Mouse (Mus musculus) kidney, adult 8-10 months (tissue): ENCODE data around the gene Zfp365.
A peak's percentile ranks its signal among the peaks of the same experiment; 100 is the strongest.

Experiments used
- DNase-seq, 2 experiments: peaks; one replicate each; pipeline ENCODE4 v3.0.0; 2022

The Zfp365 gene

DNA sequence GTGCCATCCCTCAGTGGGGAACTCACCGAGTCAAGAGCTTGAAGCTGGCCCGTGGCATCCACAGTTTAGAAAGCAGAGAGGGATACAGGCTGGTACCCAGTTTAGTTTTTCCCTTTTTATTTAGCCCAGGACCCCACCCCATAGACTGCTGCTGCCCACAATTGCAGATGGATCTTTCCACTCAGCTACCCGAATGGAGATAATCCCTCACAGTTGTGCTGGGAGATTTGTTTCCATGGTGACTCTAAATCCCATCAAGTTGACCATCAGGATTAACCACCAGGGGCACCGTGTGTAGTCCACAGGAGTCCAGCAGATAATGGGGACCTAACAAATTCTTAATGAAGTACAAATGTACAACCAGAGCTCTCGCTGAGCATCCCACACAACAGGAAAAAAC is 11.3 kb downstream of the Zfp365 start:
- DNase-seq = no peak

DNA sequence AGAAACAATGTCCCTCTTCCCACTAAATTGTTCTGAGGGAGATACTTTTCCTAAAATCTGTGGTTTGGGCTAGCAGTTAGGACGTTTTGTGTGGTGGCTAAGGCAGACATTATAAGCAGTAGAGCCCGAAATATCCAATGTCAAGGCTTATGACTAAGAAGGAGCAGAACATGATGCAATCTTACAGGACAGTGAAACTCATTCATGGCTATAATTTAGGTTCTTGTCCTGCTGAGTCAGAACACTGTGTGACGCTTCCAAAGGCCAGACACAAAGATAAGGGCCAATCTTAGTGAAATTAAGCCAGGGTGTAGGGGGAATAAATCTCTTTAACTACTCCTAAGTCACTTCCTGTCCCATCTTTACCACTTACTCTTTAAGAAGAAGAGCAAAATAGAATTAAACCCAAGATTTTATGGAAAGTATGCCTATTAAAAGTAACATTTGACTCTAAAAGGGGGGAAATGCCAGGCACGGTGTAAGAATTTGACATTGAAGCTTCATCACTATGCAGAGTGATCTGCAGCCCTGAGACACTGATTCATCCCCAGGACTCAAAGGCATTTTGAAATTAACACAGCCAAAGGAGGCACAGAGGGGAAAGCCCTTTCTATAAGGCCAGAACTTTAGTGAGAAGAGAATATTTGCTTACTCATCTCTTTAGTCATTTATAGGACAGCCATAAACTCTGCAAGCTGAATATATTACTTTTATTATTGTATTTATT is 13.3 kb downstream of the Zfp365 start:
- no peak for DNase-seq

DNA sequence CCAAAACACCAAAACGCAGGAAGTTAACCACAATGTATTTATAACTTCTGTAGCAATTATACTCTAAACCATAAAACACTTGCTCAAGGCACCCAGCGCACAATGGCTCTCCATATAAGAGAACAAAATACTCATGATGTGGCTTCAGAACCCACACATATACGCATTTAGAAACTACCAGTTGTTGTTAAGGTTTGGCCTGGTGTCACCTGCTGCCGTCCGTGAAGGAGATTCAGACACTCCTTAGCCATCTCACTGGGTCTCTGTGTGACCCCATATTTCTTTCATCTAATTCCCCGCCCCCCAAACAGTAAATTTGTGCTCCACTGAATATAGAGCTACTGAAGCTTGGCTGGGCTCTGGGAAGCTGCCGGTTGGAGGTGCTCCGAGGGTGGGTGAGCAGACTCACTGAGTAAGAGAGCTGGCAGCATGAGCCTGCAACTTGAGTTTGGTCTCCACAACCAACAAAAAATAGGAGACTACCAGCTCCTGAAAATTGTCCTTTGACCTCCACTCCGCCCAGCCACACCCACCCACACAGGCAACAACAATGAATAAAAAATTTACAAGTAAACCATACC is 14.0 kb downstream of the Zfp365 start:
- no peak for DNase-seq

DNA sequence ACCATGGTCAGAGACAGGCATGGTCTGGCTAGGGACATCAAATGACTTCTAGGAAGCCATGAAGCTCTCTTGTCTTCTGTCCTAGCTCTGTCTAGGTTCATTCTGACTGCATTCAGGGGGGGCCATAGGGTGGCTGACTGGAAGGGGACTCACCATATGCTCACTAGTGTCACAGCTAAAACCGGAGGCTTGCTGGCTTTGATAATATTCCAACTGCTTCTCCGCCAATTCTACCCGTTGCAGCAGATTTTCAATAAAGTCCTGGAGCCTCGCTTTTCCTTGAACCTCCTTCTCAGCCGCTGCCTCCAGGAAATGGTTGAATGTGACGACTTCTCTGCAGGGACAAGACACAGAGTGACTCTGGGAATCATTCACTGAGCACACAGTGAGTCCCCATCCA is 15.2 kb downstream of the Zfp365 start:
- no peak for DNase-seq

DNA sequence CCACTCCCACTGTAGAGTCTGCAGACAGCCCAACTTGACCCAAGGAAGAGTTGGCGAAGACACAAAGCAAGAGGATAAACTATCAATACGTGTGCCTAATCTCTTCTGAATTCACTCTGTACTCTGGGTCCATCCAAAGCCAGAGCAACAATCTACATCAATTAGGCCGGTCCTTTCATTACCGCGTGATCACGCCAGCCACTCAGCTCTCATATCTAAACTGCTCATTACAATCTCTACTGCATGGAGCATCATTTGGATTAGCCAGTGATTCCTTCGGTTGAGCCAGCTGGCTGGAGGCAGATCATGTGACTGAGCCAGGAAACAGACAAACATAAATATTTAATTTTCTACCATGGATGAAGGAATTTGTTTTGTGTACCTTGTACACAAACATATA is 17.8 kb downstream of the Zfp365 start:
- DNase-seq = no peak

DNA sequence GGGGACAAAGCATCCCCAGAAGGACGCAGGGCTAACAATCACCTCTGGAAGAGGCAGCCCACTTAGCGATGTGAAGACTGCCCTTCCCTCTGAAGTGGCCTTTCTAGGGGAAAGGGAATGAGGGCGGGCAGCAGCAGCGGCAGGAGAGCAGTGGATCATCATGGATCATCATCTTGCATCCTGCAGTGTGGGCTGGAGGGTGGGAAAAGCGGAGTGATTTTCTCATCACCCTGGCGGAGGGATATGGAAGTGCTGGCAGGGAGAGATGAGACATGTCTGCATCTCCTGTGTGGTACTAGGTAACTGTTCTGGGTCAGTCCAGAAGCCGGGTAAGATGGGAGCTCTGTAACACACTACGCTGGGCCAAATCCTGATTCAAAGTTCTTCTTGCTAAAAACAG is 18.4 kb downstream of the Zfp365 start:
- no peak for DNase-seq

DNA sequence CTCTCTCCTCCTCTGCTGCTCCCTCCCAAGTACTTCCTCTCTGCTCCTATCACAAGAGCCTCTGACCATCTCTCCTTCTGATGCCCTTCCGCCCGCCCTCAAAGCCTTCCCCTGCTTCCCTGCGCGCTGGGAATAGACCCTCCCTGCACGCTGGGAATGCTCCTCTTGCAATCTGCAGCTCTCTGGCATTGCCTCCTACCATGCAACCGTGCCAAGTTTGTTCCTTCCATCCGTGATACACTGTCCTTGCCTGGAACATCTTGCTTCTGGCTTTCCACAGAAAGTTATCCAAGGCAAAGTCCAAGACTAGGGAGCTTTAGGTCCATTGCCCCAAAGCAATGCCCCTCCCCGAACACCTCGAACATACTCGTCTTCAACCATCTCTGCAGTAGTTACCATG is 19.2 kb downstream of the Zfp365 start:
- no peak for DNase-seq

DNA sequence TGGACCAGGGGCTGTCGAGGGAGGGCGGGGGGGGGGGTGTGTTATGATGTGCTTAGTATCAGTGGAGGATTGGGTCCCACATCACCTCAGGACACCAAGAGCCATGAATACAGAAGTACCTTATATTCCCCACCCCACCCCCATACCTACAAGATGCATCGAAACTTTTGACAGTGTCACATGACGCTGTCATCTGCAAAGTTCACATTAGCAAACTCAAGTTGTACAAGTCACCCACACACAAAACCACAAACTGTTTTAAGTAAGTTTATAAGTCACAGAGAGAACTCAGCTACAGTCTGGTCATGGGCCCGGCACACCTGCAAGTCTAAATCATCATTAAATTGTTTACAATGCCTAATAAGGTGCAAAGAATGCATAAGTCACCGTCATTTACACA is 21.3 kb downstream of the Zfp365 start:
- DNase-seq = no peak

DNA sequence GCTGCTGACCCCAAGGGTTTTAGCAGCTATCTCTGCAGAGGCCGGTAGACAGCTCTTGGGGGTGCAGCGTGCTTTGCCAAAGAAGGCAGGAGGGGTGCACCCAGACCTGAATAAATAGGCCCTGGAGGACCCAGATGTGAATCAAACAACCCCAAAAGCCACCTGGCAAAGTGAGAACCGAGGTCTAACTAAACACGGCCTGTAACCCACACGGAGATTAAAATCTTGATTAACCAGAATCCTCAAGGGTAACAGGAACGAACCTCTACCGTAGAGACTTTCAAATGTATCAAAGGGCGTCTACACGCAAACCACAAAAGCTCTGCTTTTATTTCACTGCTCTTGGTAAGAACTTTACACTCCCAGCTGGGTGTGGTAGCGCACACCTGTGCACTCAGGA is 24.5 kb downstream of the Zfp365 start:
- no peak for DNase-seq

DNA sequence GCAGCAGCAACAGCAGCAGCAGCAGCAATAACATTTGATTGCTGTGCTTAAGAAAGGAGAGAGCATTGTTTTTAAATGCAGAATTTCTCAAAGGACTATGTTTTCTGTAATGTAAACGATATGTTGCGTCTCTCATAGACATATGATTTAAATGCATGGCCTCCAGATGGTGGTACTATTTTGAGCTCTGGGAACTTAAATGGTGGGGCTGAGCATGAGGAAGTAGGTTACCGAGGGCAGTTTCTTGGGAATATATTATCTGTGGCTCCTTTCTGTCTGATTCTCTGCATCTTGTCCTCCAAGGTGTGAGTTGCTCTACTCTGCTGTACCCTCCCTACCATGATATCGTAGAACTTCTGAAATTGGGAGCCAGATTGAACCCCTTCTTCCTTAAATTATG is 31.8 kb downstream of the Zfp365 start:
- no peak for DNase-seq

DNA sequence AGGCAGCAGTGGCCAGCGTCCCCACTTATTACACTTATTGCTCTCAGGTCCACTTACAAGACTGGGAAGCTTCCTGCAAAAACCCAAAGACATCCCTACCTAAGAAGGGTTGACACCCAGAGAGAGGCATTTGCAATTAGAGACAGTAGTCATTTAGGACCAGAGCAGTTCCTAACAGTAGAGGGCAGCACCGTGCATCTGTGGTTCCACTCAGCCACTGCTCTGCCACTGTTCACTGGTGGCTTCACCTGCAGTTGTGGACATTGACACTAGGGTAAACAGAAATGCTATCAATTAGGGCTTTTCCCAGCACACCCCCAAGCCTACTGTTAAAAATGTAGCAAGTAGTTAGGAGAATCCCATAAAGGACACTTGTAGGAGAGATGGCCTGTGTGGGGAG is 40.7 kb downstream of the Zfp365 start:
- DNase-seq = peak; percentile 32 to 69

DNA sequence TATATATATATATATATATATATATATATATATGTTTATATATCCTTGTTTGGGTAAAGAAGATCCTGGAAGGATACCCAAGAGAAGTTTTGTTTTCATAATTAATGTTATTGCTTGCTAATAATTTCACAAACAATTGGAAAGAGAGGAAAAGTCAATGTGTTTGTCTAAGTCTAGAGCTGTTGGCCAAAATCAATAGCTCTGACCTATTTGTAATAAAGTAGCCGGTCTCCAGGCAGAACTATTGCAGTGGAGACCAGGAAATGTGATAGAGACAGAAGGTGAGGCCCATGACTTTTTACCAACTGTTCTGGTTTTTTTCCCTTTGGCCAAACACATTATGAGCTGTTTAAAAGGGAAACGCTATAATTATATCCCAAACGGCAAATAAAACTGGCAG is 44.2 kb downstream of the Zfp365 start:
- DNase-seq = no peak

DNA sequence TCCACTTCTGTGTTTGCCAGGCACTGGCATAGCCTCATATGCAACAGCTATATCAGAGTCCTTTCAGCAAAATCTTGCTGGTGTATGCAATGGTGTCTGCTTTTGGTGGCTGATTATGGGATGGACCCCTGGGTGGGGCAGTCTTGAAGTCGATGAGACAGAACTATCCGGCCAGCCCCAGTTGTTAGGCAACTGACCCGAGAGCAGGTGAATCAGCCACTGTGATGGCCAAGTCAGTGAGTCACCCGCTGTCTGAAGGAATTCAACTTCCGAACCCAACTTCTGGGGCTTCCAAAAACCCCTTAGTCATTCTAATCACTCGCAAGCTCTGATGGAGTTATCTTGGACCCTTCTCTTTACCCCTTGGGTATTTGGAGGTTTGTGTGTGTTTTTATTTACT is 46.6 kb downstream of the Zfp365 start:
- no peak for DNase-seq

DNA sequence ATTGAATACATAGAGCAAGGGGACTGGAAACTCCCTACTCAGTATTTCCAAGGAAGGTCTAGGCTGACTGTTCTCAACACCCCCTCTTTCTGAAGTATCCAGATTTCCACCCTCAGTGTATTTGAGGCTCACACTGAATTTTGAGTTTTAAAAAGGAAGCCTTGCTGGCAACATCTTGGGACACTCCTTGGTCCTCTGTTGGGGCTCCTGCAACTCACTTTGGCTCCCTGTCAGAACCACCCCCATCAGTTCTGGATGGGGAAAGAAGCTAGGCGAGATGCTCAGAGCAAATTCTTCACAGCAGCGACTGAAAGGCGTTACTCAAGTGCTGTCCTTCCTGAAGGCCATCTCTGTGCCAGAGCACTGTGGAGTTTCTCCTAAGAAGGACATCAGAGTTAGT is 47.4 kb downstream of the Zfp365 start:
- no peak for DNase-seq

DNA sequence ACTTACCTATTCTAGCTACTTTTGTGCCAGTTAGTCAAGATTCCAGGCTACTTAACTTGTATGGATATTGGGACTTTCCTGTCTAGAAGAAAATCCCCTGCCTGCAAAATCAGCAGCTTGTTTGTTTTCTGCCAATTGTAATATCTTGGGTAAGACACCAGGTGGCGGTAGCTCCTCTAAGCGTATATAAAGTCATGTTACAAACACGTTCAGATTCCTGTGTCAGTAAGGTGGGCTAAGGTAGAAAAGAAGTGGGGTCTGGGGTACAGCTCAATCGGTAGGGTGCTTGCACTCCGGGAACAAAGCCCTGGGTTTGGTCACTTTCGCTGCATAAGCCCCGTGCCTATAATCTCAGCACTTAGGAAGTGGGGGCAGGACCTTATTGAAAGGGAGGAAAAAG is 50.1 kb downstream of the Zfp365 start:
- DNase-seq = peak; percentile 5 to 10

DNA sequence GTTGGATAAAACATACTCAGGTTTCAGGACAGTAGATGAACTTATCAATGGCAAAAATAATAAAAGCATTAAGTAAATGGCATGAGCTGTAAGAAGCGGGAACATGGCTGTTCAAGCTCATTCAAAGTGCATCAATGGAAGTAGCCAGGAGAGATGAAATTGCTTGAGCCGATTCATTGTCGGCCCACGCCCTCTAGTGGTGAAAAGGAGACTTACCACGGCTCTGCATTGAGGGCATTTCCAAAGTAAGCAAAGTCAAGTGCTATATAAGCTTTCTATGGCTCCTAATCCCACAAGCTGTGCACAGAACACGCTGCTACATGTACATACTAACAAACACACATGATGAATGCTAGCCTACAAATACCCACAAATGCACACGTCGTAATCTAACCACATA is 53.6 kb downstream of the Zfp365 start:
- peak; percentile 41 to 75 for DNase-seq

DNA sequence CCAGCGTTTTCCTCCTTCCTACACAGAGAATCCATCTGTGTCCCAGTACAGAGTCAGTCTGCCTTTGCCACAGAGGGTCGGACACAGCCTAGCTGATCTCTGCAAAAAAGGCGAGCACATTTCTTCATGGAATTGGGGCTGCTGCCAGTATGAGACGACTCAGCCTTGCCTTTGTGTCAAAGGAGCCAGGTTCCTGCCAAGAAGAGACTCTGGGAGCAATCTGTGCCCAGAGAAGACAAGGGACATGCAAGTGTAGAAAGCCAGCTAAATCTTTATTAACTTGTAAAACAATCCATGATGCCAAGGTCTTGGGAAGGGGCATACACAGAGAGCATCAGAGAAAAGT is 54.9 kb downstream of the Zfp365 start:
- DNase-seq = no peak

DNA sequence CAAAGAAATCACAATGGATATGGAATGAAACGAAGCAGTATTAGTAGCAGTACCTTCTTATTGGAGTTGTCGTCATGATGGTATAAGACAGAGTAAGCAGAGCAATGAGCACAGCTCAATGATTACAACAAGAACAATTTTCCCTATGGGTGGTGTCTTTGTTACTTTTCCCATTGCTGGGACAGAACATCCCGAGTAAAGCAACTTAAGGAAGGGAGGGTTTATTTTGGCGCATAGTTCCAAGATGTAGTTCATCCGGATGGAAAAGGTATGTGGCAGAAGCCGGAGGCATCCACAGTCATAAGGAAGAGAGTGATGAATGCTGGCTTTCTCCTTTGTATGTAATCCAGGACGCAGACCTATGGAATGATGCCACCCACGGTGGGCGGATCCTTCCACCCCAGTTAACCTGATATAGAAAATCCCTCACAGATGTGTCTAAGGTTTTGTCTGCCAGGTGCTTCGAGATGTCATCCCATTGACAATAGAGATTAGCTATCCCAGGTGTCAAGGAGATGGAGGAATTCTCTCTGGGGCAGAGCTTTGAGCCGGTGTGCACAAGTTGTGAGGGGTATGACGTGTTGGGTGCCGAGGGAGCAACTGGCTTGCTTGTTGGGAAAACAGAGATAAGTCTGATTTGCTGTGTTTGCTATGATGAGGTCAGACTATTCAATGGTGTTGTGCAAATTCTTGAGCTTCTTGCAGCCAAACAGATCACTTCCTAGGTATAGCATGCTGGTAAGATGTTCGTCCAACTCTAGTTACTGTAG is 55.5 kb downstream of the Zfp365 start:
- DNase-seq = no peak

DNA sequence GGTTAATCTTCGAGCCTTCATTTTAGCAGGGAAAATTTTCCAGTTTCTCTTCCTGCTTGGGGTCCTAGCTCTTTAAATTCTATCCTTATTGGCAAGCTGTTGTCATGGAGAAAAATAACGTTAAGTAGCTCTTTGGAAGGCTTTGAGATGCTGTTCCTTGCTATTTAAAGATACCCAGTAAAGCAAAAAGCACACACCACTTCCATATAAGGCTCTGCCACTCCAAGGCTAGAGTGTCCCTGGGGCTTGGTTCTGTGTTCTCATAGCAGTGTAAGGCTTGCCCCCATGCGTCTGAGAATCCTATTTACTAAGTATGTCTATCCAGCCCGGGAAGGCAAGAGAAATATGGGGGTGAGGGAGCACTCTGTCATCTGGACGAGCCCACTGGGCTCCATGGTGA is 56.7 kb downstream of the Zfp365 start:
- no peak for DNase-seq

DNA sequence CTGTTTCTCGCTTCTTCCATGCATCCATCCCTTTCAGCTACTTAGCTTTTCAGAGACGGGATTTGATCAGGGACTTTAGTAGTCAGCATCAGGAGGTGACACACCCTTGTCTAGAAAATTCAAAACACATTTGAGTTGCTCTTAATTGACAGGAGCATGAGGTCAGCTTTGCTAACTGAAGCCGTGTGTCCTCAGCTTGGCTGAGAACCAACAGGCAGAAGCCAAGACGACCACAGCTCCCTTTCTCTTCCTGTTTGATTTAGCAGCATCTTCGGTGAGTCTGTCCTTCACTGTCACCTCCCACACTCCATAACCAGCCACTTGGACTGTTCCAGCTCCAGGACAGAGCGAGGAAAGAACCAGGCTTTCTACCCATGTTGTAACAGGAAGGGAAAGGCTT is 60.1 kb downstream of the Zfp365 start:
- no peak for DNase-seq

DNA sequence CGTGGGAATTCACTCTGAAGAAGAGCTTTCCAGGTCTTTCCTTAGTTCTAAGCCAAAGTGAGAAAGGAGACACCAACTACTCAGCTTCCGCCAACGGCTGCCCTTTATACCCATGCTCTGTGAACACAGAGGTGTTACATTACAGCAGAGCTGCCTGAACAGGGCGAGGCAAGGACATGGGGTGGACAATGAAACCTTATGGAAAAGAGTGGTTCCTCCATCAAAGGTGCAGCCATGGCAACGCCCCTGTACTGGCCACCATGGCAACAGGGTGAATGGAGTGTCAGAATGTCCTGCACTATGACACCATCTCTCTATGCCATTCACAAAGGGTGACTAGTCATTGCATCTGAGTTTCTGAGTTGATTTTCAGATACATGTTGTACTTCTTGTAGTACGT is 61.4 kb downstream of the Zfp365 start:
- DNase-seq = no peak

DNA sequence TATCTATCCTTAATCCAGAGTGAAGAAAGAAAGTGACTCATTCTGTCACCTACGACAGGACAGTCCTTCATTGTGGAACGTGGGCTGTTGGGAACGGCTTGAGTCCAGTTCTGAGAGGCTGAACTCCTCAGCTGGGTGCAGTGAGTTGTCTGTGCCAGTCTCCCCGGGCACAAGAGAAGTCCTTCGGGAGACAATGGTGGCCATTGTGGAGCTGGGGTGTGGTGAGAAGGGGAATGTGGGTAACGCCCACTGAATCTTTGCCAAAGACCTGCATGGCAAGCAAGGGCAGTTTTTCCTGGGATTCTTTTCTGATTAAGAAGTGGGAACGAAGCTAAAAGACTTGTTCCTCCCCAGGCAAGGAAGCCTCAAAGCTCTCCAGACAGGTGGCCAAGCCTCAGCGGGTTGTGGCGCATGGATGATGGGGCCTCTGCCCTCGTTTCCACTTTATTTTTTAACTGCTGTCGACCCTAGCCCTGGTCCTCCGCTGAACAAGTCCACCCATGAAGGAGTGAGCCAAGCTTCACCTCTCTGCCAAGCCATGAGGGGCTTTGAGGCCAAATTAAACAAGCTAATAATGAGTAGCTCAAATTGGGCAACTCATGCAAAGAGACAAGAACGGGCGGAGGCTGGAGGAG is 66.3 kb downstream of the Zfp365 start:
- DNase-seq = no peak

DNA sequence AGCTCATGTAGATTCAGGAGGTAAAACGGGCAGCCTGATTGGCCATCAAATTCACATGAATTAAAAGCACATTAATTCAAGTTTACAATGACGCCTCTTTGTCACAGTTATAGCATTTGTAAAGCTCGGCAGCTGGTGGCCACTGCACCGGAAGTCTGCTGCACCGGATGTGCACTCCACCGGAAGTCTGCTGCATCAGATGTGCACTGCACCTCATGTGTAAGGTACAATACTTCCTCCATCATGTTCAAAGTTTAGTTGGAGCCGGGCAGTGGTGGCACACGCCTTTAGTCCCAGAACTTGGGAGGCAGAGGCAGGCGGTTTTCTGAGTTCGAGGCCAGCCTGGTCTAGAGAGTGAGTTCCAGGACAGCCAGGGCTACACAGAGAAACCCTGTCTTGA is 70.9 kb downstream of the Zfp365 start:
- no peak for DNase-seq

DNA sequence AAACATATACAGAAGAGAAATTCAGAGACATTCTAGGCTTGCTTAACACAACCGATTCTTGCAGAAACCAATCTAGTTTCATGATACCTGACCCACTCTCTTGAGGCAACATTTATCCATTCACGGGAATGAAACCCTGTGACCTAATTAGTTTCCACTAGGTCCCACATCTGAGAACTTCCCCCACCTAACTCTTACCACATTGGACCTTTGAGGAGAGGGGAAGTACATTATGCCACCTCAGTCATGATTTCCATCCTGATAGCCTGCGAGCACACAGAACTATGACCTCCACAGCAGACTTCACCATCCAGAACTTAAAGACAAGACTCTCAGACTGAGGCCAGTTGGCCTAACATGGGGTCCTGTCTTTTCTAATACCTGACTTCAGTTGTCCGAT is 71.7 kb downstream of the Zfp365 start:
- no peak for DNase-seq
